Mouse (Mus musculus) thymus, postnatal 10 days (tissue): ENCODE measurements around the gene Ube2c.

ENCODE experiments used
- DNase-seq, 2 experiments: peaks; one replicate each; pipeline ENCODE4 v3.0.0; 2021; ENCODE audit warnings: low spot score in 2 of 2

The Ube2c gene

GRCm38 (mm10) chr2:164822636-164823165 lies 53.0 kb downstream of the Ube2c start, which contains the start of gene Zswim1:
Gene Zswim1 (plus strand): TSS chr2:164822686.
- DNase-seq = peak; percentile 97 to 99

GRCm38 (mm10) chr2:164823181-164823585 lies 53.5 kb downstream of the Ube2c start:
- peak in 1 of 2 experiments; percentile 19 for DNase-seq

DNA sequence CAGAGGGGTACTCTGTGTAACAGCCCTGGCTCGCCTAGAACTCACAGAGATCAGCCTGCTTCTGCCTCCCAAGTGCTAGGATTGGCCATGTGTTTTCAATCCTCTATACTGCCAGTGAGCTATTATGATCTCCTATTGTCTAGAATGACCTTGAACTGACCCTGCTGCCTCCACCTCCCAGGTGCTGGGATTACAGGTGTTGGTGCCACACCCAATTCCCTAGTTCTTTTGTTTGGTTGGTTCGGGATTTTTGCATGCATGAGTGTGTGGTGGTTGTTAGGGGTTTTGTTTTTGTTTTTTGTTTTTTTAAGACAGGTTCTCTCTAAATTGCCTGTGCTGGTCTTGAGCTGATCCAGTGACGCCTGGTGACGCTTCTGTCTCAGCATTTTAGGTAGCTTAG lies 54.3 kb downstream of the Ube2c start:
- DNase-seq = no peak

DNA sequence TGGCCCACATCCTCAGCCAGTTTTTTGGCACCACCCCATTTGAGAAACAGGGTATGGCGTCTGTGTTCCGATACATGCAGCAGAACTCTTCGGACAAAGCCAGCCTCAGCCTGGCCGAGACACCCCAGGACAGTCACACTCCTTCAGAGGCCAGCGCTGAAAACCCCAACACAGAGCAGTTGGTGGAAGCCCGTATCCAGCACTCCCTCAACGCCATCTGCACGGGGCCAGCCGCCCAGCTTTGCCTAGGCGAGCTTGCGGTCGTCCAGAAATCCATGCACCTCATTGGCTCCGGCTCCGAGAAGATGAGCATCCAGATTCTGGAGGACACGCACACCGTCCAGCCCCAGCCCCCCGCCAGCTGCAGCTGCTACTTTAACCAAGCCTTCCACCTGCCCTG lies 55.8 kb downstream of the Ube2c start:
- no peak for DNase-seq

DNA sequence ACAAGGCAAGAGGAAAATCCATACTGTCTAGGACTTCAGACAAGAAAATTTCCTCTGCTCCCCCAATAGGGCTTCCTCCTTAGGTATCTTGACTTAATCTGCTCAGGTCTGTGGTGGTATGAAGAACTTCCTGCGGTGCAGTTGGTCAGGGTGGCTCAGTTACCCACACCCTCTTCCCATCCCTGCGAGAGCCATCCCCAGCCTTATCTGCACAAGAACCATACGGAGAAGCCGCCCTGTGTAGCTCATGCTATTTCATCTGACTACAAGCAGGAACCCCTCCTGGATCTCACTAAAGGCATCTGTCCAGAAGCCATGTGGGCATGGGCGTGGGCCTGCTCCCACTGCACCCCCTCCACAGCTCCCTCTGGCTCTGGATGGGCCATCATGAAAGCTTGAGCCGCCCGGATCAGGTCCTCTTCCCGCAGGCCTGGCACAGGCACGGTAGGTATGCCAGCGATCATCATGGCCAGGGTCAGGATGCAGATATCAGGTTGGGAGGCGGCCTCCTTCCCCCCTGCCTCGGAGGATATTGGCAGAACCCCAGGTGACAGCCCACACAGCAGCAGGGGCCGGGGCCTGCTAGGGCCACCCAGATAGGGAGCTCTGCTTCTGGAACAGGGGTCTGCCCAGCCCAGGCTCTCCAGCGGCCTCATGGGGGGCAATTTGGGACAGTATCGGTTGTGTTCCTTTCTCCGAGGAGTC lies 57.6 kb downstream of the Ube2c start:
- DNase-seq = no peak
